Mouse (Mus musculus) testis, adult 2 months (tissue): ENCODE data around the gene Hoxd13.

ENCODE experiments used
- CTCF ChIP-seq: fragments of 200-500 bp; IDR thresholded peaks from 2 replicates; pipeline ENCODE4 v1.5.1; 2012; ENCODE audit warnings: low read depth, mild to moderate bottlenecking, inconsistent platforms, low read length, moderate library complexity; ENCODE audit not compliant: control insufficient read depth, insufficient read depth, insufficient replicate concordance
- POLR2A ChIP-seq: fragments of 200-500 bp; IDR thresholded peaks from 2 replicates; pipeline ENCODE4 v1.6.1; 2012; ENCODE audit warnings: low read depth, mild to moderate bottlenecking, inconsistent platforms, low read length, moderate library complexity; ENCODE audit not compliant: control insufficient read depth

- TF ChIP-seq POLR2A (no peak), CTCF (no peak)
Measured at GRCm38 (mm10) chr2:74720955-74721491, 52.9 kb downstream of the Hoxd13 start.
